Mouse (Mus musculus): ENCODE data around the gene Nppc.

Nppc gene

GRCm38 (mm10) chr1:86670279-86671038 is at the start of gene Nppc:
Gene Nppc (minus strand): TSS chr1:86670571.
- DNase-seq (ENCODE audit: low spot score in 2 of 2), result peak in 1 of 2 experiments; percentile 22

DNA sequence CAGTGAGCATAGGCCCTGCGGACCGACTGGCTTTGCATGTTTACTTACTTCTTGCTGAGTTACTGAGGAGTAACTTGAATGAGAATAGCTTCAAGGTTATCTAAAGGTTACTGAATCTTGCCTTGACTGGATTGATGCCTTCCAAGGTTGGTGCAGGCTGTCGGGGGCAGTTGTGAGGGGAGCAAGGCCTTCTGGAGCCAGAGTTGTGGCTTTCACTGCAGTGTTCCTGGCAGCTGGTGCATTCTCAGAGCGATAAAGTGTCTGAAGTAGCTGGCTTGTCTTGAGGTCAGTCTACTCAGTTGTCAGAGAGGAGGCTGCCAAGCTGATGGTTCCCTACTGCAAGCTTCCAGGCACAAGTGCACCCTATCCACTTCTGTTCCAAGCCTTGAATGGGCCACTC is 49.0 kb upstream of the Nppc start:
- no peak for DNase-seq (ENCODE audit: low spot score in 2 of 2)

GRCm38 (mm10) chr1:86718190-86718589 is 47.8 kb upstream of the Nppc start:
- no peak for DNase-seq (ENCODE audit: low spot score in 2 of 2)

GRCm38 (mm10) chr1:86713054-86713453 is 42.7 kb upstream of the Nppc start:
- DNase-seq (ENCODE audit: low spot score in 2 of 2), result no peak

- no peak for DNase-seq (ENCODE audit: low spot score in 2 of 2)
Observed at GRCm38 (mm10) chr1:86712045-86712444, 41.7 kb upstream of the Nppc start.

GRCm38 (mm10) chr1:86709546-86709945 is 39.2 kb upstream of the Nppc start:
- DNase-seq (ENCODE audit: low spot score in 2 of 2), result no peak

- DNase-seq (ENCODE audit: low spot score in 2 of 2), result no peak
Observed at GRCm38 (mm10) chr1:86705461-86705860, 35.1 kb upstream of the Nppc start.

- no peak for DNase-seq (ENCODE audit: low spot score in 2 of 2)
Observed at GRCm38 (mm10) chr1:86703965-86704326, 33.6 kb upstream of the Nppc start.

DNA sequence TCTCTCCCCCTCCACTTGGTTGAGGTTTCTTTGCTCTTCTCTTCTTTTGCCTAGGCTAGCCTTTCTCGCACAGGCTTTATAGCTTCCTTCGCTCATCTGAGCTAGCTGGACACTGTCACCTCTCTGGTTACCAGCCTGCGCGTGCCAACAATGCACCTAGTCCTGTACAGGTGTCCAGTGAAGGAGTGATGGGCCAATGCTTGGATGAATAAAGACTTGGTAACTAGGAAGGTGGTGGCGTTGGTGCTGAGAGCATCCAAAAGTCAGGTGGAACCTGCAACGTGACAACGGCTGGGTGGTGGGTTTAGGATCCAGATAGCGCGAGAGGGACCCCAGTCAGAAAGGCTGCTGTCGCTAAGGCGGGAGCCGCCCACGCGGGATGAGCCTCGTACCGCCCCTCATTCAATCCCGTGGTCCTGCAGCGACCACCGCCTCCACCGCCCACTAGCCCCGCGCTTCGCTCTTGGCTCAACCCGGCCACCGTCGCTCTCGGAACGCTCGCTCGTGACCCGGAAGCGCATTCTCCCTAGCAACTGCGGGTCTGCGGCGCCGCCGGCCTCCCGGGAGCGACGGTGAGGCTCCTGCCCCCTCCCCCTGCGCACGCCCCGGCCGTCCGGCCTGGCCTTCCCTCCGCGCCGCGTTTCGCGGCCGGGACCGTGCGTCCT is 33.1 kb upstream of the Nppc start, which contains the start of gene Dis3l2:
Gene Dis3l2 (plus strand): TSS at position 509 of the 665 bp plus-strand sequence.
- DNase-seq (ENCODE audit: low spot score in 2 of 2), result peak; percentile 62 to 81

DNA sequence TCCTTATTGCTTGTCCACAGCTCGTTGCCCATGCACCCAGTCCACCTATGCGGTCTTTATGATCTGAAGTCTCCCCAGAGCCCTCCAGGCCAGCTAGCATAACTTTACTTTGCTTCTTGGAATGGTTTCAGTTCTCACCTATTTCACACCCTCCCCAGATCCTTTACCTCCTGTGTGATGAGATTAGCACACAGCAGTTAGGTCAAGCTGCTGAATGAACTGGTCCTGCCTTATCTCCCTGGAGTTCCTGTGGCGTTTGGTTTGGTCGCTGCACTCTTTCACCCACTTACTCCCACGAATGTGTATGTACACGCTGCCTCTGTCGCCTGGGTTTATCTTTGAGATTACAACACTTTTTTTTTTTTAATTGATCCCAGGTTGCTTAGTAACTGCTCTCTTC is 30.0 kb upstream of the Nppc start:
- DNase-seq (ENCODE audit: low spot score in 2 of 2), result no peak

- DNase-seq (ENCODE audit: low spot score in 2 of 2), result no peak
Observed at GRCm38 (mm10) chr1:86699346-86700136, 29.2 kb upstream of the Nppc start.

GRCm38 (mm10) chr1:86698721-86699120 is 28.4 kb upstream of the Nppc start:
- peak in 1 of 2 experiments; percentile 48 for DNase-seq (ENCODE audit: low spot score in 2 of 2)

DNA sequence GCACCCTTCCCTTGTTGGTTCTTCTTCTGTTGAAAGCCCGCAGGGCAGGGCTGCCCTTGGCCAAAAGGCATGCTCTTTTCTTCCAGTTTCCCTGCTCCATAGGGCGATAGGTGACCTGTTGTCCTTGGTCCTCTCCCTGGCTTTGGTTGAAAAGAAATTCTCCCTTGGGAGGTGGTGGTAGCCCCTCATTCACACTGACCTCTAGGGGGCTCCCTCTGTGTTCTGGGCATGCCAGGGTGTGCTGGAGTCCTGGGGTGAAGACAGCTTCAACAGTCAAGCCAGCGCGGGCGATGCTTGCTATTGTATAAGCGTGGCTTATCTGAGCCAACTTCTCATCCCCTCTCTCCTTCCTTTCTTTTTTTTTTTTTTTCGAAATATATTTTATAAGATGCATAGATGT is 26.6 kb upstream of the Nppc start:
- no peak for DNase-seq (ENCODE audit: low spot score in 2 of 2)

- no peak for DNase-seq (ENCODE audit: low spot score in 2 of 2)
Observed at GRCm38 (mm10) chr1:86691027-86691426, 20.7 kb upstream of the Nppc start.

DNA sequence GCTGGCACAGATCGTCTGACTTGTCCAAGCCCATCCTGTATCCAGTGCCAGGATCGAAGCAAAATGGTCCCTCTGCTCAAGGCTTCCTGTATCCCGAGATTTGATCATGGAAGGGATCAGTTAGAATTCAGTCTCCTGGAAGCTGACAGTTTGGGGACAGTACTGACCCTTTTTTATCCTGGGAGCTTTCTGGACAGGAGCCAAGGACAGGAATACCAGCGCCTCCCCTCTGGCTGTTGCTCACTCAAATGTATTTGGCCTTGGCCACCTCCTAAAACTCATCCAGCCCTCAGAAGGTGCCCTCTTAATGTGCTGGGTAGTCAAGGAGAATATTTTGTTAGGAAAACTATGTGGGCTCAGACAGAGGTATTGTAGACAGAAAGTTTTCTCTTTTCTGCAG is 16.9 kb upstream of the Nppc start:
- no peak for DNase-seq (ENCODE audit: low spot score in 2 of 2)

- no peak for DNase-seq (ENCODE audit: low spot score in 2 of 2)
Observed at GRCm38 (mm10) chr1:86678667-86679066, 8.3 kb upstream of the Nppc start.

DNA sequence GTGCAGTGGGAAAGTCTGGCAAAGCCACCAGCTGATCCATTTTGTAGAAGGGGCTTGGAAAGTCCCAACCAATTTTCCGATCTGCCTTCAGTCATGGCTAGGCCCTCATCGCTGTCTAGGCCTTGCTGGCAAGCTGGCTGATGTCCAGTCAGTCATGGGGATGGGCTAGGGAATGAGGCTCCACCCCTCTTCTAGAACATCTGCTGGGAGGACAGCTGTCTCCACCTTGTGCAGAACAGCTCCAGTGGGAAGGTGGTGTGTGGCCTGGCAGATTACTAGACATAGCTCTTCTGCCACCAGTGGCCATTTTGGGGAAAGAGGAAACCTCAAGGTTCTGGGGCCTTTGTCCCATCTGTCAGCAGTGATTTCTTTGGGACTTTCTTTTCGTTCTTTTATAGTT is 7.3 kb upstream of the Nppc start:
- no peak for DNase-seq (ENCODE audit: low spot score in 2 of 2)

DNA sequence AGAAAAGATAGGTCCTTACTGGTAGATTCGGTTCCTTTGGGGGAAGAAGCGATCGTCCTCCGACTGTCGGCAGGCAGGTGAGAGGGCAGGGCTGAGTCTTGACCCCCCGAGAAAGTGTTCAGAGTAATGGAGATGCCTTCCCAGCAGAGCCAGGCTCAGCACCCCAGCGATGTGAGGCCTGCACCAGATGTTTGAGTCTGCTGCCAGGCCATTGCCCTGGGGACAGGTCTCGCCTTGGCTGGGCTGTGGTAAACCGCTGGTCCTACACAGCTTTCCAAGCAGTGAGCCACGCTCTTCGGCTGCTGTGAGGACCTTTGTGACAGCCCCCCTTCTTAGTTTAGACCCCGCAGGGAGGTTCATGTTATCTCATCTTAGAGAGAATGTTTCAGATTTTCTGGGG is 4.8 kb upstream of the Nppc start:
- DNase-seq (ENCODE audit: low spot score in 2 of 2), result no peak

DNA sequence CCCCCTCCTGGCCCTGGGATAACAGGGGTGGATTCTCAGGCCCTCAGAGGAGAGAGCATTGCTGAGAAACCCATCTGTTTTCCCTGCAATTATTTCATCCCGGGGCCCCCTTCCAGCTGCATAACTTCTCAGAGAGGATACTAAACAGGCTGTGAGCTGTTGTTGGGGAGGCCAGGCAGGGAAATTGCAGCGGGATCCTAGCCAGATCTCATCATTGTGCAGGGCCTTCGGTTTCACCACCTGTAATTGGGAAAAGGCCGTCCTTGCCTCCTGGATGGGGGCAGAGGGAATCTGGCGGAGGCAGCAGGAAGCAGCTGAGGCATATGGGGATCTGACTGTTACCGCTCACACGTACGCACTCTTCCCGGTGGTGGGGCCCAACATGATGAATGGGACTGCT is 4.0 kb upstream of the Nppc start:
- no peak for DNase-seq (ENCODE audit: low spot score in 2 of 2)

DNA sequence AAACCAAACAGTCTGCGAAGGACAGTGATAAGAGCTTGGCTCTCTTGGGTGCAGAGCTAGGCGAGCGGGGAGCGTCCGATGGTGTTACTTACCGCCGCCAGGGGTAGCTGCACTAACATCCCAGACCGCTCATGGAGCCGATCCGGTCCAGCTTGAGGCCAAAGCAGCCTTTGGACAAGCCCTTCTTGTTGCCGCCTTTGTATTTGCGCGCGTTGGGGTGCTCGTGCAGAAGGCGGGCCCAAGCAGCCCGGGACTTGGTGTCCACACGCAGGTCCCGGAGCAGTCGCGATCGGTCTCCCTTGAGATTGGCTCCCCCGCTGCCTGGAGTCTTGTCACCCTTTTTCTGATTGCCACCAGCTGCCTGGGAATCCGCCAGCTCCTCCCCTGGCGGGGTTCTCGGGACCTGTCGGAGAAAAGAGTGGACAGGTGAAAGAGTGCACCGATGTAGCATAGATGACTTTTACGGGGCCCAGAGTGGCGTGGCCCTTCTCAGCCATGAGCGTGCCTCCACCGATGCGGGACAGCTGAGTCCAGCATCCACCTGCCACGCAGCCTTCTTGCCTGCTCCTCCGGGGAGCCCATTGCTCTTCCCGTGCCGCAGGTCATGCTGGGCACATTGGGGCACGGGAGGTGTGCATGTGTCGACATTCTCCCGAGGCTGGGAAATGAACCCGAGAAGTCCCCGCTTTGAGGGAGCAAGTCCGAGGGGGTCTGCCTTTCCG is 658 bp downstream of the Nppc start:
- peak in 1 of 2 experiments; percentile 49 for DNase-seq (ENCODE audit: low spot score in 2 of 2)

GRCm38 (mm10) chr1:86665091-86665490 is 5.3 kb downstream of the Nppc start:
- DNase-seq (ENCODE audit: low spot score in 2 of 2), result no peak

- DNase-seq (ENCODE audit: low spot score in 2 of 2), result no peak
Observed at GRCm38 (mm10) chr1:86657071-86657470, 13.3 kb downstream of the Nppc start.
